17 mouse cellular contexts compared by ENCODE assay signal in genomic region chr4:63771291-63771690, GRCm38 (mm10). TPM values are rescaled to one million over a fixed set of nuclear protein-coding genes. Genes with fewer than 3 reads are reported as not detected.
"Had no signal": no experiment of that assay in that cellular context is flagged by ENCODE, and none has a peak within 500 bp of the region (broad histone marks: within the 10 kb centered on the region; RNA-seq: fewer than 3 reads in every experiment).

No protein-coding gene starts in this region.

- H3K36me3 ChIP-seq: neural tube, embryonic 13.5 days; neural tube, embryonic 15.5 days; stomach, embryonic 15.5 days had no signal

- H3K4me2 ChIP-seq: neural tube, embryonic 13.5 days; neural tube, embryonic 15.5 days; stomach, embryonic 15.5 days had no signal

- H3K27ac ChIP-seq: neural tube, embryonic 13.5 days; neural tube, embryonic 15.5 days; stomach, embryonic 15.5 days; stomach, postnatal 0 days had no signal

- H3K27me3 ChIP-seq: neural tube, embryonic 13.5 days; neural tube, embryonic 15.5 days; stomach, embryonic 15.5 days had no signal

- H3K9me3 ChIP-seq: neural tube, embryonic 13.5 days; neural tube, embryonic 15.5 days; stomach, embryonic 15.5 days had no signal

- H3K4me3 ChIP-seq: neural tube, embryonic 13.5 days; neural tube, embryonic 15.5 days; stomach, embryonic 15.5 days had no signal

- H3K4me1 ChIP-seq: neural tube, embryonic 13.5 days; neural tube, embryonic 15.5 days; stomach, embryonic 15.5 days had no signal

- H3K9ac ChIP-seq: neural tube, embryonic 13.5 days; neural tube, embryonic 15.5 days; stomach, embryonic 15.5 days had no signal

- DNase-seq: retina, postnatal 1 day; right cerebral cortex, postnatal 14 days; right cerebral cortex, postnatal 25 days; right cerebral cortex, postnatal 4 days; spleen, adult 18-20 months; thymus, adult 18-20 months; thymus, adult 2 months; thymus, postnatal 14 days; thymus, postnatal 25 days; thymus, postnatal 36 days; thymus, postnatal 4 days had no signal

RNA-seq across cellular contexts. Expression of gene Tnfsf15, which starts 26.4 kb away (rescaled TPM):
- total RNA-seq: neutrophil, adult 5-6 weeks had no signal
- polyA plus RNA-seq: neural tube, embryonic 13.5 days; neural tube, embryonic 14.5 days; neural tube, embryonic 15.5 days had no signal
